ENCODE assay signal across 8 mouse cellular contexts in genomic region chr15:79747998-79748397, GRCm38 (mm10). TPM values are rescaled to one million over a fixed set of nuclear protein-coding genes. Genes with fewer than 3 reads are reported as not detected.
DNase-seq lines count a peak whose midpoint lies in the region; ATAC-seq lines count a peak whose summit lies in the region.

No protein-coding gene starts in this region.

- no peak overlapping the region for H3K9ac ChIP-seq in forebrain, embryonic 11.5 days (ENCODE audit: low read length)
- H3K9ac ChIP-seq in forebrain, embryonic 16.5 days (replicated peaks; ENCODE audit: low read depth, low read length) = no peak overlapping the region

- no peaks in the 10 kb centered on the region for H3K27me3 ChIP-seq in forebrain, embryonic 11.5 days (ENCODE audit: control insufficient read depth, insufficient read depth, low read length)
- no peaks in the 10 kb centered on the region for H3K27me3 ChIP-seq in forebrain, embryonic 16.5 days (replicated peaks; ENCODE audit: control insufficient read depth, insufficient read depth, low read length)
- no peaks in the 10 kb centered on the region for H3K27me3 ChIP-seq in limb, embryonic 10.5 days (ENCODE audit: low read depth, poor library complexity, severe bottlenecking)

- no peak overlapping the region for H3K27ac ChIP-seq in forebrain, embryonic 11.5 days (ENCODE audit: low read depth, low read length)
- H3K27ac ChIP-seq in forebrain, embryonic 16.5 days (ENCODE audit: low read length) = no peak overlapping the region
- no peak overlapping the region for H3K27ac ChIP-seq in limb, embryonic 10.5 days

- no peaks in the 10 kb centered on the region; the same call in 1 of the 2 replicates for H3K4me1 ChIP-seq in forebrain, embryonic 11.5 days (replicated peaks; ENCODE audit: control insufficient read depth, insufficient read depth, low read length)
- H3K4me1 ChIP-seq in forebrain, embryonic 16.5 days (replicated peaks; ENCODE audit: control insufficient read depth, insufficient read depth, low read length) = peaks cover 3% of the 10 kb centered on the region; the same call in 1 of the 2 replicates
- H3K4me1 ChIP-seq in limb, embryonic 10.5 days = peaks cover 11% of the 10 kb centered on the region

- H3K9me3 ChIP-seq in forebrain, embryonic 11.5 days (ENCODE audit: control insufficient read depth, low read length) = no peaks in the 10 kb centered on the region
- no peaks in the 10 kb centered on the region for H3K9me3 ChIP-seq in forebrain, embryonic 16.5 days (ENCODE audit: control insufficient read depth, low read length)
- no peaks in the 10 kb centered on the region for H3K9me3 ChIP-seq in limb, embryonic 10.5 days (replicated peaks)

- H3K4me3 ChIP-seq in forebrain, embryonic 11.5 days (ENCODE audit: low read depth, low read length) = no peak overlapping the region
- no peak overlapping the region for H3K4me3 ChIP-seq in forebrain, embryonic 16.5 days (replicated peaks; ENCODE audit: low read length)
- no peak overlapping the region for H3K4me3 ChIP-seq in limb, embryonic 10.5 days

- DNase-seq in forebrain, embryonic 11.5 days (ENCODE audit: low spot score) = peak; percentile 69
- DNase-seq in spleen, postnatal 4 days (ENCODE audit: low spot score in 2 of 2) = peak; percentile 55 to 79
- DNase-seq in spleen, postnatal 36 days (ENCODE audit: low spot score in 2 of 2) = no peak
- peak; percentile 59 for DNase-seq in limb, embryonic 10.5 days (ENCODE audit: low spot score)
- peak; percentile 70 for DNase-seq in testis, postnatal 10 days (ENCODE audit: low spot score)
- no peak for DNase-seq in frontal cortex, postnatal 10 days (ENCODE audit: low spot score in 2 of 2)
- DNase-seq in heart, postnatal 14 days = no peak

- ATAC-seq in forebrain, embryonic 11.5 days (replicated peaks; ENCODE audit: low FRiP score) = no peak
- ATAC-seq in forebrain, embryonic 16.5 days = no peak

- WGBS in forebrain, embryonic 11.5 days = 46% methylated on average over 11 of the region's 11 CpGs
- WGBS in forebrain, embryonic 16.5 days = 53% methylated on average over 11 of the region's 11 CpGs
- 48% methylated on average over 11 of the region's 11 CpGs for WGBS in limb, embryonic 10.5 days

- H3K36me3 ChIP-seq in forebrain, embryonic 11.5 days (ENCODE audit: control insufficient read depth, insufficient read depth, low read length) = no peaks in the 10 kb centered on the region
- no peaks in the 10 kb centered on the region for H3K36me3 ChIP-seq in forebrain, embryonic 16.5 days (ENCODE audit: control insufficient read depth, insufficient read depth)
- peaks cover 2% of the 10 kb centered on the region; the same call in 1 of the 2 replicates for H3K36me3 ChIP-seq in limb, embryonic 10.5 days

- H3K4me2 ChIP-seq in forebrain, embryonic 11.5 days (ENCODE audit: low read depth, low read length, severe bottlenecking) = no peak overlapping the region
- no peak overlapping the region for H3K4me2 ChIP-seq in forebrain, embryonic 16.5 days (ENCODE audit: low read length)

- intact Hi-C loops in heart, postnatal 14 days (cut with DNase I) = no loop called here

RNA-seq across cellular contexts. Expression of gene Sun2, which starts 5.7 kb away (rescaled TPM):
- 4.3 and 5.9 TPM in 2 replicates for polyA plus RNA-seq in forebrain, embryonic 11.5 days (2014; fragmentation: Nextera tagmentation; extraction: Ambion mirVana)
- polyA plus RNA-seq in forebrain, embryonic 16.5 days (2015; fragmentation: Nextera tagmentation; extraction: Ambion mirVana) = 8.9 and 9.9 TPM in 2 replicates
- polyA plus RNA-seq in limb, embryonic 10.5 days (2016; fragmentation: Nextera tagmentation; extraction: Ambion mirVana) = 2.8 and 3.8 TPM in 2 replicates
- total RNA-seq in heart, postnatal 14 days (2021) = 10 to 100 TPM; 70.6 to 73.4 TPM

RNA-seq across cellular contexts. Expression of gene Dnal4, which starts 29.7 kb away (rescaled TPM):
- 63.9 and 76.7 TPM in 2 replicates for polyA plus RNA-seq in forebrain, embryonic 11.5 days (2014; fragmentation: Nextera tagmentation; extraction: Ambion mirVana)
- polyA plus RNA-seq in forebrain, embryonic 16.5 days (2015; fragmentation: Nextera tagmentation; extraction: Ambion mirVana) = 87.9 and 89.5 TPM in 2 replicates
- polyA plus RNA-seq in limb, embryonic 10.5 days (2016; fragmentation: Nextera tagmentation; extraction: Ambion mirVana) = 62.2 and 70.4 TPM in 2 replicates
- total RNA-seq in heart, postnatal 14 days (2021) = 10 to 100 TPM; 21.6 to 22.2 TPM

RNA-seq across cellular contexts. Expression of gene Nptxr, which starts 56.6 kb away (rescaled TPM):
- polyA plus RNA-seq in forebrain, embryonic 11.5 days (2014; fragmentation: Nextera tagmentation; extraction: Ambion mirVana) = 1.4 and 2.1 TPM in 2 replicates
- 19.2 and 24.7 TPM in 2 replicates for polyA plus RNA-seq in forebrain, embryonic 16.5 days (2015; fragmentation: Nextera tagmentation; extraction: Ambion mirVana)
- 0.55 and 0.65 TPM in 2 replicates for polyA plus RNA-seq in limb, embryonic 10.5 days (2016; fragmentation: Nextera tagmentation; extraction: Ambion mirVana)
- 1 to 10 TPM; 2.1 to 2.6 TPM for total RNA-seq in heart, postnatal 14 days (2021)

RNA-seq across cellular contexts. Expression of gene Gtpbp1, which starts 57.4 kb away (rescaled TPM):
- polyA plus RNA-seq in forebrain, embryonic 11.5 days (2014; fragmentation: Nextera tagmentation; extraction: Ambion mirVana) = 53.4 and 54.3 TPM in 2 replicates
- 55.7 and 56.5 TPM in 2 replicates for polyA plus RNA-seq in forebrain, embryonic 16.5 days (2015; fragmentation: Nextera tagmentation; extraction: Ambion mirVana)
- 48.6 and 53.9 TPM in 2 replicates for polyA plus RNA-seq in limb, embryonic 10.5 days (2016; fragmentation: Nextera tagmentation; extraction: Ambion mirVana)
- total RNA-seq in heart, postnatal 14 days (2021) = 10 to 100 TPM; 30.3 to 33.2 TPM

Comparison
In these comparisons a context has a peak if more than half of its experiments do, and no peak if none do; other contexts are left out.
1. DNase-seq: peak in forebrain, embryonic 11.5 days (single experiment), spleen, postnatal 4 days (2 of 2), limb, embryonic 10.5 days (single experiment) and testis, postnatal 10 days (single experiment); none in spleen, postnatal 36 days (0 of 2), frontal cortex, postnatal 10 days (0 of 2) and heart, postnatal 14 days (0 of 2).